Mouse (Mus musculus) cerebellum, adult 8-10 months (tissue): Measurements from ENCODE around the gene Ccdc116.

Source experiments
- DNase-seq: peaks from one replicate; pipeline ENCODE4 v3.0.0; 2022

Gene Ccdc116

DNA sequence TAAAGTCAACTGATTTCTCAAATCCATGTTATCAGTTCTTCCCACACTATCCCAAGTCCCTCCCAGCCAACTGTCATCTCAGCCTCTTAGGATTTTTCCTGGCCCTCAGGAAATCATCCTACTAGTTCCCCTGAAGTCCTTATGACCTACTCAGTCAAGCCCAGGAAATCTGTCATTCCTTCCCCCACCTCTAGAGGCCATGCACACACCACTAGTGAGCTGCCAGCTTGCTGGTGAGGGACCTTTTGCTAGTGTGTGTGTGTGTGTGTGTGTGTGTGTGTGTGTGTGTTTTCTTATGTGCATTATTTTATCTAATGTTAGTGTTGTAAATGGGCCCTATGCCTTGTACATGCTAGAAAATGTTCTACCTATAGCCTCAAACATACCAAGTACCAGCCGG is 19.7 kb downstream of the Ccdc116 start:
- no peak for DNase-seq

DNA sequence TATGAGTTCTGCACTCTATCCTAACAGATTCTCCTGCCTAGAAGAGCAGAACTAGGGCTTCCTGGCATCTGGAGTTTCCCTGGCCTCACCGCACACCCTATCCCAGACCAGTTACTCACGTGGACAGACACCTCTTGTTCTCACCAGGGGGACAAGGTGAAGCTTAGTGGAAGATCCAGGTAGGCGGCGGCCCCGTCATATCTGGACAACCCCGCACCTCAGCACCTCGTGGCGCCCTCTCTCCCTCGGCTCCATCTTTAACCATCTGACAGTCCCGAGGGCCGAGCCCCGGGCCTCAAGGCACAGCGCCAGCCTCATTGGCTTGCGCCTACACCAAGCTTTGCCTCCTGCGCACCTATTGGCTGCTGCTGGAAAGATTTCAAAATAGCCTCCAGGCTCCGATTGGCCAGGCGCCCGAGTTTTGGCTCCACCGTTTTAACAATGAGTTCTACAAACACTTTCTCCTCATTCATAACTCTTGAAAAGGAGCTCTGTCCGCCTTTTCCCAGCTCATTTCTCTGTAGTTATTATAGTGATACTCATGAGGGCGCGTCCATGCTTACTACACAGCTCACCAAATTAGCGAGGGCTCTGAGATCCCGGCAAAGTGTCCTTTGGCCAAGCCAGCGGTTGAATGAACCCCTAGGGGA is 22.0 kb downstream of the Ccdc116 start, which contains the start of gene 2610318N02Rik:
2610318N02Rik (minus strand) TSS at position 297 of the 650 bp plus-strand sequence.
- DNase-seq = peak; percentile 53

DNA sequence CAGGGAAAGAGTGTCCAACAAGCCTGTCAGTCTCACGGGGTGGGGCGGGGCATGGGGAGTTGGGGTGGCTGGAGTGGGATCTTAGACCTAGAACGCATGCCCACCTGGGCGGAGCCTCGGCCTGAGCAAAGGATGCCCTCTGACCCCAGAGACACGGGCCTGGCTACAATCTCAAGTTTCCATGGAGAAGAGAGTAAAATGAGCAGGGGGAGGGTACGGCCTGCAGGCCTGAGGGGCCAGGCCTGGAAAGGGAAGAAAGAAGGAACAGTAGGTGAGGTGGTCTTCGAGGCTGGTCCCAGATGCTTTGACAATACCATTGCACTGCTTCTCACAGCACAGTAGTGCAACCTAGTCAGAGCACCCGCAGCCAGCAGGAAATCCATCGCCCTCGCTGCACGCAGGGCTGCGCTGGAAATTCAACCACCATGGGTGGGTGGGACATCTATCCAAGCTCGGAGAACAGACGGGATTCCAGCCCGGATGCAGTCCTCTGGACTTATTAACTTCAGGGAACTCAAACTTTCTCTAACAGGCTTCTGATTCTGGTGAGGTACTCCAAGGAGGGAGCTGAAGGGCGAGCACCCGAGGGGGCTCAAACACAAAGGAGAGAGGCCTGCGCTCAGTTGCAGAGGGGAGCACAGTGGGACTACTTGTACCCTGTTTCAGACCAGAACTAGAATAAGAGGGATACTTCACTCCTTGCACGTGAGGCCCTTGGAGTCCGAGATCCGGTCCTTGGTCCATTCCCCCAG is 22.7 kb downstream of the Ccdc116 start:
- no peak for DNase-seq

- DNase-seq = no peak
Measured at GRCm38 (mm10) chr16:17121569-17121968, 25.5 kb downstream of the Ccdc116 start.

GRCm38 (mm10) chr16:17117309-17117799 is 29.7 kb downstream of the Ccdc116 start:
- DNase-seq = no peak

DNA sequence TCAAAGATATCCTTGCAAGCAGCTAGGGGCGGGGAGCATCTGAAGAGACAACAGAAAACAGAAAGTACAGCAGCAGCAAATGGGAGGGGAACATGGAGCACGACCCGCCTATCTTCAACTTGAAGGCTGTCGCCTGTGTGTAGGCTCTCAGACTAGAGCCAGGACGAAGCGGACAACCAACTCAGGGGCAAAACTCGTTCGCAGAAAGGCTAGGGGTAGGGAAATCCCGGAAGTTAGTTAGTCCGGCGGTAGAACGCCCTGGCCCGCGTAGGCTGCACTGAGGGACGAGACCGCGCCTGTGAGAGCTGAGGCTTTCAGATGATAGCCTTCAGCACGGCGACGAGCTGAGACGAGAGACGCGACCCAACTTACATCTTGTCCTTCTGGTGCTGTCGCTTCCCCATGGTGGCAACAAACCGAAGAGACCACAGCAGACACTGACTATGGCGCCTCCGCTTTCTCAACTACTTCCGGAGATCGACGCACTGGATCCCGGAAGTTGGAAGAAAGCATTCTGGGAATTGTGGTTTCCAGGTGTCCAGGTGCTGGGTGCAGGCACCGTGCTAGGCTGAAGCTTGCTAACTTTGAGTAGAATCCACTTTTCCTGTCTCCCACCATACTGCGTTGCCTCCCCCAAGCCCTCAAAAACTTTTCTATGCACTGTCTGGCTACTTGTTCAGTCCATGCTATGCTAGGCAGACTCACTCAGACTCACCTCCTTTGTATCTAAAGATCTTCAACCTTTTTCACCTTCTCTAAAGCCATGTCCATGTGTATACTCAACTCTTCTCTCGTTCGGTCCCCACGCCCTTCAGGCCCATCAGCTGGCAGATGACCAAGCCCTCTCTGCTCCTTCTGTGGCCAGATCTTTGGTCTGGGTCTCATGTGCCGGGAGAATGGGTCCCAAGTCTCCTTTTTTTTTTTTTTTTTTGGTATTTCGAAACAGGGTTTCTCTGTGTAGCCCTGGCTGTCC is 36.0 kb downstream of the Ccdc116 start, which contains the start of gene Ppil2:
Ppil2 (minus strand) TSS at position 487 of the 973 bp plus-strand sequence.
- peak; percentile 66 for DNase-seq

- DNase-seq = no peak
Measured at GRCm38 (mm10) chr16:17104600-17104999, 42.4 kb downstream of the Ccdc116 start.

DNA sequence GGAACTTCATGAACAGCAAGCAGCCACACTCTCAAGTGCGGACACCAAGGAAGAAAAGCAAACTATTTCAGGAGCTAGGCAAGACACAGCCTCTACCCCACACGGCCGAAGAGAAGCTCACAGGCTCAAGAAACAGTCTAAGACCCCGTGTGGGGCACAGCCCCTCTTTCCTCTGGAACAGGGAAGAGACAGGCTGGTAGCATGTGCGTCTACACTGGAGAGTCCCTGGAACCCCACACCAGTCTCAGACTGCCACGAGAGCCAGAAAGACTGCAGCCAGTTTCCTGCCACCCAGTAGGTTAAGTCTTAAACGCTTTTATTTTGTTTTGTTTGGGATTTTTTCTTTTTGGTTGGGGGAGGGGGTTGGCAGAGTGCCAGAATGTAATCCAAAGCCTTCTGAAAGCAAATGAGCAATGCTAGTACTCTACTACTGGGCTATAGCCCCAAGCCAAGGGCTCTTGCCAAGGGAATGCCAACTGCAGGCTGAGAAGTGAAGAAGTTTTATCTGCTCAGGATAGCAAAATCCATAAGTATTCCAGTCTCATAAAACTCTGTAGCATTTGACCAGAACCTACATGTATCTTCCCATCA is 44.3 kb downstream of the Ccdc116 start:
- DNase-seq = no peak

DNA sequence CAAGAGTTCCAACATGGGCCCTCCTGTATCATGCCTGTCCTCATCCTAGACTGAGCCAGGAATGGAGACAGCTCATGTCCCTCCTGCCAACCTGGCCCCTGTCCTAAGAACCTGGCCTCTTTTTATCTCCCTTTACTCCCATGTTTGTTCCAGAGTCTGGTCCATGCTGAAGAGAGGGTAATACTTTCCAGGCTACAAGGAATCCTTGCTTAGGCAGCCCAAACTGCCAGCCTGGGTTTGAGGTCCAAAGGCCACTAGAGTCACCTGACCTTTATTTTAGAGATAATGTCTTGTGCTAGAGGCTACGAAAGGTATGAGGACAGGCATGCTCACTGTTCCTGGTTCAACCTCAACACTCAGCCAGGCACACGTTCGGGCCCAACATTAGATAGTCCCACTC is 50.1 kb downstream of the Ccdc116 start:
- no peak for DNase-seq
